Mouse (Mus musculus) subcutaneous adipose tissue, adult 2 months (tissue): ENCODE measurements around the gene Dnal4. TPM values are rescaled to one million over a fixed set of nuclear protein-coding genes. Genes with fewer than 3 reads are reported as not detected.

Experiments used
- polyA plus RNA-seq: library from polyadenylated mRNA; depleted of rRNA; stranded (reverse); fragments of >200 nt; gene quantifications from 2 replicates; pipeline ENCODE4 v1.2.3, GENCODE M21; 2012; ENCODE audit warnings: low replicate concordance; rRNA removed

Gene Dnal4
- polyA plus RNA-seq = 32.6 and 59.1 TPM in 2 replicates

GRCm38 (mm10) chr15:79777749-79778148 lies at the start of gene Dnal4:
Gene Dnal4, minus strand, starts transcription at chr15:79777849.

GRCm38 (mm10) chr15:79804352-79805071 lies 26.9 kb upstream of the Dnal4 start, which contains the start of gene Nptxr:
Gene Nptxr, minus strand, starts transcription at chr15:79804766.

GRCm38 (mm10) chr15:79741921-79742705 lies 35.5 kb downstream of the Dnal4 start, which contains the start of gene Sun2:
Gene Sun2, minus strand, starts transcription at chr15:79742536.

Other genes starting within 250 kb of the Dnal4 start
- gene Ddx17, start 231.1 kb downstream of the Dnal4 start, polyA plus RNA-seq = 267 and 361 TPM in 2 replicates
- 0.11 and 0.93 TPM in 2 replicates for gene Dmc1, start 172.7 kb downstream of the Dnal4 start, polyA plus RNA-seq
- 1.5 and 2.9 TPM in 2 replicates for gene Fam227a, start 118.9 kb downstream of the Dnal4 start, polyA plus RNA-seq
- gene Cby1, start 118.7 kb downstream of the Dnal4 start, polyA plus RNA-seq = 10.0 and 15.2 TPM in 2 replicates
- 44.8 and 56.3 TPM in 2 replicates for gene Tomm22, start 107.0 kb downstream of the Dnal4 start, polyA plus RNA-seq
- gene Josd1, start 89.9 kb downstream of the Dnal4 start, polyA plus RNA-seq = 24.4 and 34.9 TPM in 2 replicates
- gene Gtpbp1, start 87.0 kb downstream of the Dnal4 start, polyA plus RNA-seq = 27.3 and 47.4 TPM in 2 replicates
- 90.4 and 103 TPM in 2 replicates for gene Sun2, start 35.3 kb downstream of the Dnal4 start, polyA plus RNA-seq
- 1.6 and 6.3 TPM in 2 replicates for gene Nptxr, start 26.9 kb upstream of the Dnal4 start, polyA plus RNA-seq
- 0.39 TPM in 1 of 2 replicates, not detected in the other for gene Npcd, start 56.4 kb upstream of the Dnal4 start, polyA plus RNA-seq
- gene Cbx6, start 56.8 kb upstream of the Dnal4 start, polyA plus RNA-seq = 36.5 and 153 TPM in 2 replicates
- gene Apobec3, start 113.8 kb upstream of the Dnal4 start, polyA plus RNA-seq = 41.3 and 41.4 TPM in 2 replicates
- 26.7 and 34.0 TPM in 2 replicates for gene Cbx7, start 193.3 kb upstream of the Dnal4 start, polyA plus RNA-seq
- 35.6 and 65.6 TPM in 2 replicates for gene Pdgfb, start 237.1 kb upstream of the Dnal4 start, polyA plus RNA-seq